Mouse (Mus musculus): ENCODE measurements around the gene Bnip3. TPM values are rescaled to one million over a fixed set of nuclear protein-coding genes. Genes with fewer than 3 reads are reported as not detected.

Gene Bnip3
- 100 to 1,000 TPM; 130 to 134 TPM for total RNA-seq (2021)
- long read RNA-seq, experiment 1, transcript Bnip3-201 (6 exons, 1,756 nt), result major isoform, 271 of 279 reads
- long read RNA-seq, experiment 1, partial matches to known transcripts, result 7 of 279 reads
- long read RNA-seq, experiment 1, other reads (novel, unspliced or antisense), result 1 of 279 reads
- long read RNA-seq, experiment 2, transcript Bnip3-201 (6 exons, 1,756 nt), result major isoform, 211 of 219 reads
- long read RNA-seq, experiment 2, partial matches to known transcripts, result 1 of 219 reads
- long read RNA-seq, experiment 2, other reads (novel, unspliced or antisense), result 7 of 219 reads

DNA sequence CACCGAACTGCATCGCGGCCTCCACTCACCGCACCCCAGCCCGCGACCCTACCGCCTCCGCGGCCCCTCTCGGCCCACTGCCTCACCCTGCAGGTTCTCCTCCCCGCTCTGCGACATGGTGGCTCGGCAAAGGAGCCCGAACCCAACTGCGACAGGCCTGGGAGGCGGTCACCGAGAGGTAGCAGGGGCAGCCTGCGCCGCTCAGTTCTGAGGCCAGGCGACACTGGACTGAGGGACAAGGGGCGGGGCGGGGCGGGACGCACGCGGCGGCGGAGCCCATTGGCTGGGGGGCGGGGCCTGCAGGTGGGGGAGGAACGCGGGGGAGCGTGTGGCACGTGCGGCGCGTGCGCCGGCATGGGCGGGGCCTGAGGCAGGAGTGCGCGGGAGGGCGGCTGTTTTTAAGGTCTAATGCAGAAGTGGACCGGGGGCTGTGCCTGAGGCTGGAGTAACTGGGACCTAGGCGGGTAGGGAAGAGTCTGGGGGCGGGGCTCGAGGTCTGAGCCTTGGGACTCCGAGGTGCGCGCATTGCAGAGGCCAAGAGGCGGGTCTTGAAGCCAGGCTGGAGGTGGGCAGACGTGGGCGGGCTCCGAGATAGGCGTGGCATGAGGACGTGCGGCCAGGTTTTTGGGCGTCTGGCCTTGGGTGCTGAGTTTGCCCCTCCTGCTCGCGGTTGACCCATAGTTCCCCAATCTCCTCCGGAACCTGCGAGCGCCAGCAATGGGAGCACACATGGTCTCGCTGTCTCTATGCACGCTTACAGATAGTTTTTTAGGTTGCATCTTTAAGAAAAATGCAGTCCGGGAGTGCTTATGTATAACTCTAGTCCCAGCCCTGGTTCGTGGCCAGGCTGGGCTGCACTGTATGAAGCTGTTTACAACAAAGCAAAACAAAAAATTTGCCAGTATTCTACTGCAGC is at the start of gene Bnip3:
Gene Bnip3, minus strand, starts transcription at position 243 of the 916 bp plus-strand sequence.
- intact Hi-C loops (cut with DNase I), result loop anchor here (5.0 kb wide), 1 partner anchor 62 kb away; the partner anchor contains the start of genes Mapk1ip1 and Ppp2r2d
- peak; percentile 84 to 88 for DNase-seq (ENCODE audit: low spot score in 2 of 2)

DNA sequence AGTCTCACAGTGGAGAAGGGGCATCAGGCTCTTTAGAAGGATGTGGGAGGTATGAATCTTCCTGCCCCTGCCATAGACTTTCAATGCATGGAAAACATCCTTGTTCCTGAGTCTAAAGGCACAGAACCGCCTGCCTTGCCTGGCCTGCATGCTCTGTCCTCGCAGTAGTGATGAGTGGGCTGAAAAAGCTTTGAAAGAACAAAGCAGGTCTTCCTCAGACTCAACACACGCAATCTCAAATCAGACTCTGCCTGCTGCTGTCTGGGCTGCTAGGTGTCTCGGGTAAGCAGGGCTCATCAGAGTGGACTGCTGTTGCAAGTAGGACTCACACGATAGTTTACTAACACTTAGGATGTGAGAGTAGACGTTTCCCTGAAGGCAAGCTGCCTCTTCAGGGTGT is 47.8 kb upstream of the Bnip3 start:
- peak in 1 of 2 experiments; percentile 49 for DNase-seq (ENCODE audit: low spot score in 2 of 2)
- intact Hi-C loops (cut with DNase I), result no loop called here

DNA sequence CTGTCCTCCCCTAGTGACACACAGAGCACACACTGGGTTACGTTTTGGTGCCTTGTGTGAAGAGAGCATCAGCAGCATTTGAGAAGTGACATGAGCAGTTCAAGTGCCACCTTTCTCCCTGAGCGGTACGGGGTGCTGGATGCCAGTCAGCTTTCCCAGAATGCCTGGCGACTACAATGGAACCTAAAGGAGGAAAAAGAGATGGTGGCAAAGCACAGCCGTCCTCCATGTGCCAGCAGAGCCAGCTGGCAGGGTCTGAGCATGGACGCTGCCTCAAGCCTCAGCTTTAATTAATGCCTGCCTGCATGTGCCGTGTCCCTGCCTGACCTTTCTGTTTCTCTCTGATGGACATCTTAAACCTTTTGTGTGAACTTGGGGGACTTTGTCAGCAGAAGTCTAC is 46.5 kb upstream of the Bnip3 start:
- intact Hi-C loops (cut with DNase I), result no loop called here
- DNase-seq (ENCODE audit: low spot score in 2 of 2), result no peak

DNA sequence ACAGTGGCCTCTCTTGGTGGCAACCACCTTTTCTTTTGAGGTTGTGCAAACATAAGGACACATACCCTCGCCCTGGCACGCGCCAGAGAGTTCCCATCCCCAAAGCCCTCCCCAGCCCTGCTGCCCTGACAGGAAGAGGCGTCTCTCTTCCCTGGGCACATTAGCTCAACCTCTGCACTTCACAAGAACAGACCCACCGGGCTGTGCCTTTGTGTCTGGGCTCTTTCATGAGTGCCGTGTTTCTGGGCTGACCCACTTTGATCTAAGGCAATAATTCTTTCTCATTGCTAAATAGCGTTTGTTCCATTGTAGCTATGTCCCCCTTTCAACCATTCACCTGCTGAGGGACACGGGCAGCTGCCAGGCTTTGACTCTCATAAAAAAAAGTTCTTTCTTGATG is 39.0 kb upstream of the Bnip3 start:
- no peak for DNase-seq (ENCODE audit: low spot score in 2 of 2)
- intact Hi-C loops (cut with DNase I), result no loop called here

DNA sequence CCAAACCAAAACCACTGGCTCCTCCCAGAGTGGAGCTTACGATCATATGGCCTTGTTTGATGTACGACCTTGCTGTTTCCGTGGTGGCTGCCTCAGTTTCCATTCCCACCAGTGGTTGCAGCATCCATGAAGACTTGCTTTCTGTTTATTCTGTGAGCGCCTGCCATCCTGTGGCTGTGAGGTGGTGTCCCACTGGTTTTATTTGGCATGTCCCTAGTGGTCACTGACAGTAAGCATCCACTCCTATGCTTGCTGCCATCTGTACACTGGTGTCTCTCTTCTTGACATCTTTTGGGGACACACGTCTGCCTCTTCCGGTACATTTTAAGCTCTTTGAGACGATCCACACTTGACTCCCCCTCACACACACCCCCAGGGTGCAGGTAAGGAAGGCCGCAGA is 38.4 kb upstream of the Bnip3 start:
- no peak for DNase-seq (ENCODE audit: low spot score in 2 of 2)
- intact Hi-C loops (cut with DNase I), result no loop called here

DNA sequence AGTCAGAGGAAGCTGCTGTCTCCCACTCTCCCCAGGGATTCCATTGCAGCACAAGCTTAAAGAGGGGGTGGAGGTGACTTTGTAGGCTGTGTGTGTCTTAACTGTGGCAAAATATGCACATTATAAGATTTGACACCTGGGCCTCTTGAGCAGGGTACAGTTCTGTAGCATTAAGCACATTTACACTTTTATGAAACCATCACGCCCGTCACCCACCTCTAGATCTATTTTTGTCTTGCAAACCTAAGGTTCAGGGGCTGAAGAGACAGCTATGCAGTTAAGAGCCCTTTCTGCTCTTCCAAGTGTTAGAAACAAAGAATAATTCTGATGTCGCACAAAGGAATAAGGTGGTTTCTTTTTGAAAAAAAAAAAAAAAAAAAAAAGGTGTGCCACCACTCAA is 36.3 kb upstream of the Bnip3 start:
- no peak for DNase-seq (ENCODE audit: low spot score in 2 of 2)
- intact Hi-C loops (cut with DNase I), result no loop called here

DNA sequence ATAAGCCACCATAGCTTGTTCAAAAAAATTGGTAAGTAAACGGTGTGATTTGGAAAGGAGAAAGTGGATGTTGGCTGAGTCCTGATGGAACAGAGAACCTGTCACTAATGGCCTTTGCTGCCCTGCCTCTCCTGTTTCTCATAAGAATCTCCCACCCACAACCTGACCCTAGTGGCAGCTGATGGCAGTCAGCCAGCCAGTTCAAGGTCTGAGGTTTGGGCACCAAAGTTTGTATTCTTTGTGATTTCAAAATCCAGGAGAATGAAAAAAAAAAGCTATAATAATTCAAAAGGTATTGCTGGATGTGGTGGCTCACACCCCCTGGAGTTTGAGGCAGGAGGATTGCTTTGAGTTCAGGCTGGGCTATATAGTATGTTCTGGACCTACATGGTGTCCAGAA is 33.0 kb upstream of the Bnip3 start:
- intact Hi-C loops (cut with DNase I), result no loop called here
- no peak for DNase-seq (ENCODE audit: low spot score in 2 of 2)

DNA sequence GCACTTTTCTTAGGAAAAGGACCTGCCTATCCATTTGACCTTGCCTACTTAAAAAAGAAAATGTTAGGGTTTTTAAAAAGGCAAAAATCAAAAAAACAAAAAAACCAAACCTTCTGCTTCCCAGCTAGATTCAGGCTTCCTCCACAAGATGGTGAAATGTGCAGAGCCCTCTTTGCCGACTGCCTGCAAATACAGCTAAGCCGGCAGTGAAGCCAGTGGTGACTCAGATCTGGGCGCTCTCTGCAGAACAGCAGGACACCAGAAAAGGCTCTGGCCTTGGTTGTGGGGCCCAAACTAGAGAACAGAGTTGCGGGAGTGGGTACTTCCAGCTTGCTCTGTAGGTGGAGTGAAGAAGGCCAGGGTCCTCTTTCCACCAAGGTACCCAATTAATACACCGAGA is 32.3 kb upstream of the Bnip3 start:
- peak in 1 of 2 experiments; percentile 18 for DNase-seq (ENCODE audit: low spot score in 2 of 2)
- intact Hi-C loops (cut with DNase I), result no loop called here

DNA sequence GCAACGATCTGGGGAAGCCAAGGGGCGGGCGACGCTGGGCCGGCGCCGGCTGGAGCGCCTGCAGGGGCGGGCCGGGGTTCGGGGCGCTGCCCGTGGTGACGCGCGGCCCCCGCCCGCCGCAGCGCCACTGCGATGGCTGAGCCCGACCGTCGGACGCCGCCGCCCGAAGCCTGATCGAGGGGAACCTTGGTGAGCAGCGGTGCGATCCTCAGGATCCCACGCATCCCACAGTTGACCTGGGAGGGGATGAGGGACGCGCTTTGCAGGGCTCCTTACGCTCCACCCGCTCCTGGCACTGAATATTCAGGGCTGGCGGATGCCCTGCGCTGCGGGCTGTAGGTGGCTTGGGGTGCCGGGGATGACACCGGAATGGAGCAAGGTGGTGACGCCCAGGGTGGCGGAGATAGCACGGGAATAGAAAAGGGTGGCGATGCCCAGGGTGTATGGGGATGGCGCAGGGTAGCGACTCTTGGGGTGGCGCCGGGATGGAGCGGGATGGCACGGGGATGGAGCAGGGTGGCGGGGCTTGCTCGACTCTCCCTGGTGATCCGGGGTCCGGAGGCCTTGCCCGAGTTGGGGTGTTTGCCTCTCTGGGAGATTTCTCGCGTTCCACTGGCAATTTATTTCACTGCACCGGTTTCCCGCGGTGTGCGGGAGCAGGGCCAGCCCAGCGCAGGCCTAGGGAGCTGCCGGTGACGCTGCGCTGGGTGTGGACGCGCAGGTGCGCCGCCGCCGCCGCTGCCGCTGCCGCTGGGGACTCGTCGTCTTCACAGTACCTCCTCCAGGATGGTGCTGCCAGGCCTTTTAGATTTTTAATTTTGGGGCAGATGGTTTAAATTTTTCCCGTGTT is 31.5 kb upstream of the Bnip3 start, which contains the start of gene Jakmip3:
Gene Jakmip3, plus strand, starts transcription at position 119 of the 850 bp plus-strand sequence.
- peak; percentile 66 to 70 for DNase-seq (ENCODE audit: low spot score in 2 of 2)
- intact Hi-C loops (cut with DNase I), result no loop called here

DNA sequence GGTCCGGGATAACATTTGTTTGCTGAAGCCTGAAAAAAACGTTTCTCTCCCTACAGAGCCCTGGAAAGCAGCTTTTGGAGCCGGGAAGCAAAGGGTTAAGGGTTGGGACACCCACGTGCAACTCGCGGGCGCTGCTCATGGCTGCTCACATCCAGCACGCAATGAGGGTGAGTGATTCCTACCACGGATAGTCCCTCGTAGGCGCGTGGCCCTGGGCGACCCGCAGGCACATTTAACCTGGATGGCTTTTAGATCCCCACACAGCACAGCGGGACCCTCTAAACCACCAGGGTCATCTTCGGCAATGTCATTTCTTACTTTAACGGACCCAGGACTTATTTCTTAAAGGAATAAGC is 30.9 kb upstream of the Bnip3 start:
- DNase-seq (ENCODE audit: low spot score in 2 of 2), result peak; percentile 77 to 82
- intact Hi-C loops (cut with DNase I), result no loop called here

DNA sequence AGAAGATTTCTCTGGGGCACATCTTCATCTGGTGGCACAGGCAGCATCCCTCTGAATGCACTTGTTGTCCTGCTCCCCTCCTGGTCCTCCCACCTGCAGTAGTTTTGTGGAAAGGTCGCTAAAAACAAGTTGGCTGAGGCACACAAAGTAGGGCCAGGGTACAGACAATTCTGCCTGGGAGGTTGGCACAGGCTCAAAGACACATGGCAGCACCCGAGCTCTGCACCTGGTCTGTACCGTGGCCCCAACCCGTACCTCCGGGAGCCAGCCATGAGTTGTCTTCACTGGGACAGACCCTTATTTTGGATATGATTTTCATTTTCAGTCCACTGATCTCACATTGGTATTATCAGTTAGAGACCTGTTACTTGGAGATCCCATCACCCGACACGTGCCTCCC is 29.7 kb upstream of the Bnip3 start:
- no peak for DNase-seq (ENCODE audit: low spot score in 2 of 2)
- intact Hi-C loops (cut with DNase I), result no loop called here

DNA sequence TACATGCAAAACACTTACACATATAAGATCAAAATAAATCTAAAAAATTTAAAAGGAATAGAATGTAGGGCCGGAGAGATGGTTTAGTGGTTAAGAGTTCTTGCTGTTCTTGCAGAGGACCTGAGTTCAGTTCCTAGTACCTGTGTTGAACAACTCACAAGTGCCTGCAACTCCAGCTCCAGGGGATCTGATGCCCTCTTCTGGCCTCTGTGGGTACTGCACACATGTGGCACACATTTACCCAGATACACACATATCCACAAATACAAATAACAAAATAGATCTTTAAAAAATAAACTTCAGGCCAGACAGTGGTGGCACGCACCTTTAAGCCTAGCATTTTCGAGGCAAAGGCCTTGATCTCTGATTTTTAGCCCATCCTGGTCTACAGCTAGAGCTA is 25.2 kb upstream of the Bnip3 start:
- intact Hi-C loops (cut with DNase I), result no loop called here
- DNase-seq (ENCODE audit: low spot score in 2 of 2), result no peak

DNA sequence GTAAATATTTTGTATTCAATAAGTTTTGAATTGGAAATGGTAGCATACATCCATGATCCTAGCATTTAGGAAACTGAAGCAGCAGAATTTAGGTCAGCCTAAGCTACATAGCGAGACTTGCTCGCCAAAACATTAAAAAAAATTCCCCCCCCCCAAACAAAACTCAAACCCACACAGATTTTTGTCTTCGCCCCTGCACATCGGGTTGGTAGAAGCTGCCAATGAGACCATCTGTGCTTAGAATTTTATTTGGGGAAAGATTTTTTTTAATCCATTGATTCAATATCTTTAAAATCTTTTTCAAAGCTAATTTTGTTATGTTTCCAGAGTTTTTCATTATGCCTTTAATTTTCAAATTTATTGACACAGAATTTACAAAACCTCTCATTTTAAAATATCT is 19.1 kb upstream of the Bnip3 start:
- no peak for DNase-seq (ENCODE audit: low spot score in 2 of 2)
- intact Hi-C loops (cut with DNase I), result no loop called here

DNA sequence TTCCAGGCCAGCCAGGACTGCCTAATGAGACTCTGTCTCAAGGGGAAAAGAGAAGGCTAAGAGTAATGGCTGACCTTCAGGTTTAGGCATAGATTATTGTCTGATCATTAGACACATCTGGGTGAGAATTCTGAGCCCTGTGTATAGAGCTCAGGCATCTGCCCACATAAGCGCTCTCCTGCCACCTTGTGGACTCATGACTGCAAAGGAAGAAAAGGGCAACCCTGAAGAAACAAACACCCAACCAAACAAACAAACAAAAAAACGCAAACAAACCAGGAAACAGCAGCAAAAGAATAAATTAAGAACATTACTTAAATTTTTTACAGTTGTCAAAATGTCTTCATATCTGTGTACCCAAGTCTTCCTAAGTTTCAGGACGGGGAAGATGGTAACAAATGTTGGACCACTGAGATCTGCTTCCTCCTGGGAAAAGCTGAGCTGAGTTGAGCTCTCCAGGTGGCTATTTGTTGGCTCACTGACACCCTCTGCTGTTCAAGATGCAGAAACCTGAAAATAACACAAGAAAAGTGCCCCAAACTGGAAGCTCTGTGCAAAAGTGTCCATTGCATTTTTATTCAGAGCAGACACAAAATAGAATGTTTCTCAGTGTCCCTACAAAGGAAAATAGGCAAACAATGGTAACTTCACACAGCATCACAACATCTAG is 14.6 kb upstream of the Bnip3 start:
- intact Hi-C loops (cut with DNase I), result loop anchor here (2.0 kb wide), 1 partner anchor 79 kb away; no protein-coding TSS in a partner anchor
- DNase-seq (ENCODE audit: low spot score in 2 of 2), result no peak

DNA sequence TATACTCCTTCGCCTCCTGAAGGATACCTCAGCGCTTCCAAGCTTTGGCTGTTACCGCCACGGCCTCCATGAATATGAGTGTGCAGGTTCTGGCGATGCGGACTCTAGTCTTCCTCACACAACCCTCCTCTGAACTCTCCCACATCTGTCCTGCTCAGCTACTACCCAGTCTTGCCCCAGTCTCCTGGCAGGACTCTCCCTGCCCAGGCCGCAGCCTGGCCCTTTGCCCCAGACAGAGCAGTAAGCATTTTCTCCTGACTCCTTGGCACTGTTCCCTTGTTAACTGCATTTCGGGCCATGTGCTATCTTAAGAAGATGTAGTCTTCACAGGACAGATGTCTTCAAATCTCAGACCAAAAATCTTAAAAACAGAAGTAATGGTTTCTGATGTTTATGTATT is 12.3 kb upstream of the Bnip3 start:
- intact Hi-C loops (cut with DNase I), result no loop called here
- DNase-seq (ENCODE audit: low spot score in 2 of 2), result no peak

DNA sequence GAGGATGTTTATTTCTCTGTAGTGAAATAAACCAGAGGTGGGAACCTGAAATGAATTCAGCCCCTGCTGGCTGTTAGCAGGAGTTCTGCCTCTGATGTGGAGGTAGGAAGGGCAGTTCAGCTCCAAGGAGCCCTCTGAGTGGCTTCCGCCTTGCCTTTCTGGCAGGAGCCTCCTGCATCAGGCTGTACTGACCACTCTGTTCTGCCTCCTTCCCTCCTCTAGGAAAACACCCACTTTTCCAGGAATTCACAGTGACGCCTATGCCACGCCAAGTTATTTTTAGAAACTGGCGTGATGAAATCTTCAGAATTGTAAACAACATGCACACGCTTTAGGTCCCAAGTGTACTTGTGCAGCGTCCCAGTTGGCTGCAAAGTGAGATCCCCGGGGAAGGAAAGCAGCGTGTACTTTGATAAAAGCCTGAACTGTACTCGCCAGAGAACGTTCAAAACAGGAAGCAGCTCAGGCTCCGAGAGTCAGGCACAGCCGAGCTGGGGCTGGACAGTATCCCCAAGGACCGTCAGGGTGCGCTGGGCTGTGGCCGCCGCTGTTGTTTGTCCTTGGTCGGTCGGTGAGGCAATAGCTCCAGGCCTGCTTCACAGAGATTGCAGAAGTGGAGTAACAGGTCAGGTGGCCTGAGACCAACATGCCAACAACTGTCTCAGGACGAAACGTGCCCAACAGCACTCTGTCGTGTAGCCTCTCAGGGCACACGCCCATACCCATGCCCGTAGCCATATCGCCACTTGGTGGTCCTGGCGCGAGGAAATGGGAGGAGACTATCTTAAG is 10.0 kb upstream of the Bnip3 start:
- intact Hi-C loops (cut with DNase I), result no loop called here
- peak; percentile 27 to 52 for DNase-seq (ENCODE audit: low spot score in 2 of 2)

DNA sequence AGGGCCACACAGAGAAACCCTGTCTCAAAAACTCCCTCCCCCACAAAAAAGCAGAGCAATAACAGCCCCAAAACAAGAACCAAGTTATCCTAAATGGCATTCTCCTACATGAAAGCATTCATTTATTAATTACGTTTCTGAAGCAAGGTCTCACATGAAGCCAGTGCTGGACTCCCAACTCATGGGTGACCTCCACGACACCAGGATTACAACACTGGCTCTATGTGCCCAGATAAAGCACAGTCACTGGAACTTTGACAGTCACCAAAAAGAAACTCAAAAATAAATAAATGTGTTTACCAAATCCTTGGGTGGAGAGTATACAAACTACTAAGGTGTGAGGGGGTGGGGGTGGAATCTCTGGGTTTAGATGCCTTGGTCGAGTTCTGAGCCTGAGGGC is 4.3 kb upstream of the Bnip3 start:
- DNase-seq (ENCODE audit: low spot score in 2 of 2), result no peak
- intact Hi-C loops (cut with DNase I), result no loop called here

DNA sequence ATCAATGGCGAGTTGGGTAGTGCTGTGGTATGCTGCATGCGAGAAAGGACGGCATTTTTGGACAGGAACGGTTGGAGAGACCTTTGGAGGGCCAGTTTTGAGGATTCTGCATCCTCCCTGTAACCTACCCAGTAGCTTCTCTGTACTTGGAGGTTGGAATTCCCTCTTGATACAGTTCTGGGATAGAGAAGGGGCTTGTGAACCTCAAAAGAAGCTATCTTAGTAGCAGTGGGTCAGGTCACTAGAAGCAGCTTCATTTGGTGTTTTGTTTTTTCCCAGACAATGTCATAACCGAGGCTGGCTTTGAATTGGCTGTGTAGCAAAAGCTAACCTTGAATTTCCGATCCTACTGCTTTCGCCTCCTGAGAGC is 859 bp upstream of the Bnip3 start:
- intact Hi-C loops (cut with DNase I), result no loop called here
- no peak for DNase-seq (ENCODE audit: low spot score in 2 of 2)
